Mouse (Mus musculus) ES-Bruce4 (cell line): Measurements from ENCODE around the gene Kif13a.

ENCODE experiments used
- CTCF ChIP-seq: IDR thresholded peaks from one replicate; pipeline ENCODE4 v1.8.1; 2011; ENCODE audit warnings: low read depth, low read length
- POLR2A ChIP-seq: IDR thresholded peaks from one replicate; pipeline ENCODE4 v1.8.1; 2011; ENCODE audit warnings: low read length; ENCODE audit not compliant: insufficient read depth

- TF ChIP-seq CTCF = no peak
- TF ChIP-seq POLR2A = no peak
Observed at GRCm38 (mm10) chr13:46841668-46842067, 88.0 kb downstream of the Kif13a start.
